Mouse (Mus musculus) E14TG2a.4 (cell line): ENCODE data around the gene Ttll11.

Experiments used
- CTCF ChIP-seq: conservative IDR thresholded peaks from 2 replicates; pipeline ENCODE4 v1.5.1; 2014; ENCODE audit warnings: low read length
- NANOG ChIP-seq: IDR thresholded peaks from 2 replicates; pipeline ENCODE4 v1.6.1; 2014; ENCODE audit warnings: borderline replicate concordance, low read length, mixed read lengths
- POU5F1 ChIP-seq: IDR thresholded peaks from 2 replicates; pipeline ENCODE4 v1.6.1; 2014; ENCODE audit warnings: low read length, borderline replicate concordance

- TF ChIP-seq CTCF = no peak
- no peak for TF ChIP-seq NANOG
- no peak for TF ChIP-seq POU5F1
Measured at GRCm38 (mm10) chr2:35996753-35997152, 17.0 kb upstream of the Ttll11 start.
